Mouse (Mus musculus) E14TG2a.4 (cell line): ENCODE measurements around the gene Trp53rkb.

Experiments
- CTCF ChIP-seq: conservative IDR thresholded peaks from 2 replicates; pipeline ENCODE4 v1.5.1; 2014; ENCODE audit warnings: low read length
- NANOG ChIP-seq: IDR thresholded peaks from 2 replicates; pipeline ENCODE4 v1.6.1; 2014; ENCODE audit warnings: borderline replicate concordance, low read length, mixed read lengths
- POU5F1 ChIP-seq: IDR thresholded peaks from 2 replicates; pipeline ENCODE4 v1.6.1; 2014; ENCODE audit warnings: low read length, borderline replicate concordance

- TF ChIP-seq CTCF (no peak), POU5F1 (no peak), NANOG (no peak)
Measured at GRCm38 (mm10) chr2:166818463-166819143, 26.3 kb downstream of the Trp53rkb start.
